Comparison of ENCODE assay signal across 21 mouse cellular contexts in genomic region chr12:25389202-25389601, GRCm38 (mm10).
DNase-seq lines count a peak whose midpoint lies in the region; ATAC-seq and TF ChIP-seq lines count a peak whose summit lies in the region.
"Had no signal": no experiment of that assay in that cellular context is flagged by ENCODE, and none has a peak within 500 bp of the region (broad histone marks: within the 10 kb centered on the region; RNA-seq: fewer than 3 reads in every experiment).

No protein-coding gene starts in this region.

- no peak for TF ChIP-seq CTCF in CH12.LX (conservative IDR thresholded peaks at IDR 0.05 in 1 of 2, IDR thresholded peaks at IDR 0.05 in 1 of 2; ENCODE audit: low read depth in 2 of 2, low read length in 2 of 2)
- TF ChIP-seq CTCF in midbrain, postnatal 0 days (IDR thresholded peaks at IDR 0.05): no peak

- no peak overlapping the region for H3K4me3 ChIP-seq in liver, embryonic 11.5 days (ENCODE audit: low read depth, low read length)
- H3K4me3 ChIP-seq in CH12.LX (replicated peaks in 1 of 3; ENCODE audit: low read depth in 2 of 3, low read length in 2 of 3, poor library complexity in 1 of 3): no peak overlapping the region
- no peak overlapping the region for H3K4me3 ChIP-seq in midbrain, postnatal 0 days (ENCODE audit: low read depth, low read length)
- H3K4me3 ChIP-seq: forebrain, embryonic 12.5 days; heart, embryonic 15.5 days; hindbrain, embryonic 13.5 days; limb, embryonic 12.5 days; lung, embryonic 15.5 days; midbrain, embryonic 15.5 days; neural tube, embryonic 13.5 days; stomach, embryonic 15.5 days had no signal

- DNase-seq in liver (peak; percentile 7), CH12.LX (ENCODE audit: extremely low read depth) (peak; percentile 68)
- no peak for DNase-seq in liver, embryonic 11.5 days (ENCODE audit: low spot score)
- peak; percentile 35 for DNase-seq in lung, postnatal 25 days (ENCODE audit: low spot score)
- DNase-seq in heart, postnatal 14 days: no peak
- no peak for DNase-seq in midbrain, postnatal 0 days (ENCODE audit: low spot score)
- DNase-seq: cerebellum, adult 2 months; kidney, postnatal 14 days; layer of hippocampus, postnatal 36 days; right cerebral cortex, postnatal 4 days had no signal

- no peak for TF ChIP-seq POLR2A in CH12.LX (IDR thresholded peaks at IDR 0.05; ENCODE audit: low read depth, low read length)

- H3K4me1 ChIP-seq in liver, embryonic 11.5 days (replicated peaks; ENCODE audit: control insufficient read depth, insufficient read depth, low read length): no peaks in the 10 kb centered on the region
- peaks cover 4 to 26% of the 10 kb centered on the region in 2 experiments; a peak in 3 of 4 replicates for H3K4me1 ChIP-seq in CH12.LX (ENCODE audit: control insufficient read depth in 1 of 2, insufficient read depth in 2 of 2)
- H3K4me1 ChIP-seq in midbrain, postnatal 0 days (ENCODE audit: insufficient read depth, low read length): no peaks in the 10 kb centered on the region
- H3K4me1 ChIP-seq: forebrain, embryonic 12.5 days; heart, embryonic 15.5 days; hindbrain, embryonic 13.5 days; limb, embryonic 12.5 days; lung, embryonic 15.5 days; midbrain, embryonic 15.5 days; neural tube, embryonic 13.5 days; stomach, embryonic 15.5 days had no signal

- intact Hi-C loops in heart, postnatal 14 days (cut with DNase I): no loop called here

- TF ChIP-seq EP300 in CH12.LX (IDR thresholded peaks at IDR 0.05; ENCODE audit: low read length): peak; percentile 62

- no peak for ATAC-seq in liver, embryonic 11.5 days (replicated peaks; ENCODE audit: low FRiP score)
- ATAC-seq in neutrophil, adult 5-6 weeks (ENCODE audit: extremely low read depth, insufficient number of reproducible peaks, low FRiP score, poor library complexity, severe bottlenecking): peak; percentile 38; the same call in 1 of the 2 replicates
- no peak for ATAC-seq in midbrain, postnatal 0 days (ENCODE audit: low FRiP score)
- ATAC-seq: intestine, embryonic 16.5 days; midbrain, embryonic 15.5 days had no signal

- H3K27ac ChIP-seq in liver, embryonic 11.5 days (ENCODE audit: low read depth, low read length): no peak overlapping the region
- no peak overlapping the region for H3K27ac ChIP-seq in CH12.LX (ENCODE audit: insufficient read depth, low read depth)
- no peak overlapping the region for H3K27ac ChIP-seq in midbrain, postnatal 0 days (ENCODE audit: low read depth, low read length)
- H3K27ac ChIP-seq: forebrain, embryonic 12.5 days; heart, embryonic 15.5 days; hindbrain, embryonic 13.5 days; limb, embryonic 12.5 days; lung, embryonic 15.5 days; midbrain, embryonic 15.5 days; neural tube, embryonic 13.5 days; stomach, embryonic 15.5 days had no signal

- in situ Hi-C loops in CH12.LX (cut with MboI; ENCODE audit: low pct_ligation_motif_present, low pct_unique_long_range_greater_than_20kb, low sequenced_read_pairs): no loop called here

- no peak overlapping the region for H3K4me2 ChIP-seq in liver, embryonic 11.5 days
- H3K4me2 ChIP-seq in CH12.LX (ENCODE audit: insufficient read depth, low read depth, poor library complexity, severe bottlenecking): no peak overlapping the region
- no peak overlapping the region for H3K4me2 ChIP-seq in midbrain, postnatal 0 days (ENCODE audit: low read depth, low read length, poor library complexity, severe bottlenecking)
- H3K4me2 ChIP-seq: forebrain, embryonic 12.5 days; heart, embryonic 15.5 days; hindbrain, embryonic 13.5 days; limb, embryonic 12.5 days; lung, embryonic 15.5 days; midbrain, embryonic 15.5 days; neural tube, embryonic 13.5 days; stomach, embryonic 15.5 days had no signal

- H3K9ac ChIP-seq in liver, embryonic 11.5 days (ENCODE audit: low read depth, low read length): no peak overlapping the region
- no peak overlapping the region for H3K9ac ChIP-seq in CH12.LX (ENCODE audit: insufficient read depth, low read depth)
- H3K9ac ChIP-seq in midbrain, postnatal 0 days (replicated peaks; ENCODE audit: low read length, poor library complexity, severe bottlenecking): no peak overlapping the region
- H3K9ac ChIP-seq: forebrain, embryonic 12.5 days; heart, embryonic 15.5 days; hindbrain, embryonic 13.5 days; limb, embryonic 12.5 days; lung, embryonic 15.5 days; midbrain, embryonic 15.5 days; neural tube, embryonic 13.5 days; stomach, embryonic 15.5 days had no signal

- no peaks in the 10 kb centered on the region for H3K27me3 ChIP-seq in liver, embryonic 11.5 days (replicated peaks; ENCODE audit: control insufficient read depth, insufficient read depth, low read length)
- H3K27me3 ChIP-seq in CH12.LX (replicated peaks): no peaks in the 10 kb centered on the region
- no peaks in the 10 kb centered on the region for H3K27me3 ChIP-seq in midbrain, postnatal 0 days (ENCODE audit: insufficient read depth, low read length)
- H3K27me3 ChIP-seq: forebrain, embryonic 12.5 days; heart, embryonic 15.5 days; hindbrain, embryonic 13.5 days; limb, embryonic 12.5 days; lung, embryonic 15.5 days; midbrain, embryonic 15.5 days; neural tube, embryonic 13.5 days; stomach, embryonic 15.5 days had no signal

- H3K79me2 ChIP-seq in CH12.LX (replicated peaks; ENCODE audit: control insufficient read depth, extremely low read depth, insufficient read depth, poor library complexity, severe bottlenecking): no peaks in the 10 kb centered on the region

- H3K36me3 ChIP-seq in liver, embryonic 11.5 days (ENCODE audit: control insufficient read depth, insufficient read depth, low read length): no peaks in the 10 kb centered on the region
- H3K36me3 ChIP-seq in CH12.LX (replicated peaks in 1 of 2; ENCODE audit: control insufficient read depth in 1 of 2, insufficient read depth in 1 of 2, low read length in 1 of 2): no peaks in the 10 kb centered on the region
- H3K36me3 ChIP-seq in midbrain, postnatal 0 days (ENCODE audit: insufficient read depth, low read length): no peaks in the 10 kb centered on the region
- H3K36me3 ChIP-seq: forebrain, embryonic 12.5 days; G1E; heart, embryonic 15.5 days; hindbrain, embryonic 13.5 days; limb, embryonic 12.5 days; lung, embryonic 15.5 days; midbrain, embryonic 15.5 days; neural tube, embryonic 13.5 days; stomach, embryonic 15.5 days had no signal

- WGBS in liver, embryonic 11.5 days: 43% methylated on average over 5 of the region's 5 CpGs
- WGBS in midbrain, postnatal 0 days: 76% methylated on average over 5 of the region's 5 CpGs

- no peaks in the 10 kb centered on the region for H3K9me3 ChIP-seq in liver, embryonic 11.5 days (ENCODE audit: control insufficient read depth, low read length)
- H3K9me3 ChIP-seq in CH12.LX (replicated peaks; ENCODE audit: low read length): no peaks in the 10 kb centered on the region
- H3K9me3 ChIP-seq in midbrain, postnatal 0 days (ENCODE audit: low read length): no peaks in the 10 kb centered on the region
- H3K9me3 ChIP-seq: forebrain, embryonic 12.5 days; heart, embryonic 15.5 days; hindbrain, embryonic 13.5 days; limb, embryonic 12.5 days; lung, embryonic 15.5 days; midbrain, embryonic 15.5 days; neural tube, embryonic 13.5 days; stomach, embryonic 15.5 days had no signal

- TF ChIP-seq RAD21 in CH12.LX (IDR thresholded peaks at IDR 0.05; ENCODE audit: low read depth, low read length): no peak; the same call in 1 of the 2 replicates

- dilution Hi-C loops in CH12.LX (cut with MboI; ENCODE audit: extremely low pct_ligation_motif_present, extremely low pct_unique_long_range_greater_than_20kb, low sequenced_read_pairs): no loop called here

TF ChIP-seq in CH12.LX, 34 proteins besides CTCF, POLR2A, EP300 and RAD21:
- TF ChIP-seq BHLHE40 (IDR thresholded peaks at IDR 0.05; ENCODE audit: low read depth, low read length) (peak; percentile 18; the same call in 1 of the 2 replicates), NRF1 (IDR thresholded peaks at IDR 0.05; ENCODE audit: low read depth, low read length) (no peak), IRF4 (IDR thresholded peaks at IDR 0.05; ENCODE audit: low read depth, low read length) (peak; percentile 60)

Comparison
In these comparisons a context has a peak if more than half of its experiments do, and no peak if none do; other contexts are left out.
1. DNase-seq: peak in liver (single experiment), CH12.LX (single experiment) and lung, postnatal 25 days (single experiment); none in liver, embryonic 11.5 days (single experiment), heart, postnatal 14 days (0 of 2) and midbrain, postnatal 0 days (single experiment).